ENCODE assay signal across 26 mouse cellular contexts in genomic region chr4:100373780-100374179, GRCm38 (mm10).
DNase-seq lines count a peak whose midpoint lies in the region; ATAC-seq and TF ChIP-seq lines count a peak whose summit lies in the region.
"Had no signal": no experiment of that assay in that cellular context is flagged by ENCODE, and none has a peak within 500 bp of the region (broad histone marks: within the 10 kb centered on the region; RNA-seq: fewer than 3 reads in every experiment).

No protein-coding gene starts in this region.

- WGBS in forebrain, embryonic 12.5 days: 57% methylated on average over 4 of the region's 4 CpGs
- 53% methylated on average over 4 of the region's 4 CpGs for WGBS in forebrain, embryonic 16.5 days
- WGBS in lung, embryonic 16.5 days: 46% methylated on average over 4 of the region's 4 CpGs
- 62% methylated on average over 4 of the region's 4 CpGs for WGBS in midbrain, embryonic 13.5 days
- WGBS in midbrain, postnatal 0 days: 77% methylated on average over 4 of the region's 4 CpGs
- 72% methylated on average over 4 of the region's 4 CpGs for WGBS in embryonic facial prominence, embryonic 15.5 days

- H3K9ac ChIP-seq in forebrain, embryonic 12.5 days: no peak overlapping the region
- H3K9ac ChIP-seq in forebrain, embryonic 16.5 days (replicated peaks; ENCODE audit: low read depth, low read length): no peak overlapping the region
- H3K9ac ChIP-seq in lung, embryonic 16.5 days (ENCODE audit: low read length): no peak overlapping the region
- H3K9ac ChIP-seq in midbrain, embryonic 13.5 days (replicated peaks): no peak overlapping the region
- H3K9ac ChIP-seq in midbrain, postnatal 0 days (replicated peaks; ENCODE audit: low read length, poor library complexity, severe bottlenecking): no peak overlapping the region
- no peak overlapping the region for H3K9ac ChIP-seq in embryonic facial prominence, embryonic 15.5 days
- H3K9ac ChIP-seq: forebrain, embryonic 15.5 days; heart, embryonic 12.5 days; heart, embryonic 15.5 days; hindbrain, embryonic 13.5 days; intestine, embryonic 15.5 days had no signal

- ATAC-seq in forebrain, embryonic 12.5 days (ENCODE audit: low FRiP score): 0 out of 2 replicates have a peak, but pooled peaks have one; percentile 23
- ATAC-seq in forebrain, embryonic 16.5 days: no peak
- ATAC-seq in lung, embryonic 16.5 days (ENCODE audit: low read depth): peak; percentile 51
- ATAC-seq in midbrain, embryonic 13.5 days: peak; percentile 45; the same call in 1 of the 2 replicates
- no peak for ATAC-seq in midbrain, postnatal 0 days (ENCODE audit: low FRiP score)
- peak; percentile 24; the same call in 1 of the 2 replicates for ATAC-seq in embryonic facial prominence, embryonic 15.5 days (ENCODE audit: insufficient number of reproducible peaks, low FRiP score, low TSS enrichment, low read depth)
- ATAC-seq: CD4-positive, CD25-positive, alpha-beta regulatory T cell, adult 4 months; forebrain, embryonic 15.5 days; hindbrain, embryonic 16.5 days; intestine, embryonic 15.5 days had no signal

- H3K4me2 ChIP-seq in forebrain, embryonic 12.5 days: no peak overlapping the region
- no peak overlapping the region for H3K4me2 ChIP-seq in forebrain, embryonic 16.5 days (ENCODE audit: low read length)
- H3K4me2 ChIP-seq in lung, embryonic 16.5 days (ENCODE audit: low read depth, low read length): no peak overlapping the region
- H3K4me2 ChIP-seq in midbrain, embryonic 13.5 days (replicated peaks): no peak overlapping the region
- H3K4me2 ChIP-seq in midbrain, postnatal 0 days (ENCODE audit: low read depth, low read length, poor library complexity, severe bottlenecking): no peak overlapping the region
- no peak overlapping the region for H3K4me2 ChIP-seq in embryonic facial prominence, embryonic 15.5 days (replicated peaks)
- H3K4me2 ChIP-seq: forebrain, embryonic 15.5 days; heart, embryonic 12.5 days; heart, embryonic 15.5 days; hindbrain, embryonic 13.5 days; intestine, embryonic 15.5 days had no signal

- no peaks in the 10 kb centered on the region for H3K27me3 ChIP-seq in forebrain, embryonic 12.5 days
- H3K27me3 ChIP-seq in forebrain, embryonic 16.5 days (replicated peaks; ENCODE audit: control insufficient read depth, insufficient read depth, low read length): no peaks in the 10 kb centered on the region
- H3K27me3 ChIP-seq in lung, embryonic 16.5 days (ENCODE audit: control insufficient read depth, insufficient read depth, low read depth, low read length): no peaks in the 10 kb centered on the region
- no peaks in the 10 kb centered on the region for H3K27me3 ChIP-seq in midbrain, embryonic 13.5 days
- H3K27me3 ChIP-seq in midbrain, postnatal 0 days (ENCODE audit: insufficient read depth, low read length): no peaks in the 10 kb centered on the region
- no peaks in the 10 kb centered on the region for H3K27me3 ChIP-seq in embryonic facial prominence, embryonic 15.5 days
- H3K27me3 ChIP-seq: forebrain, embryonic 15.5 days; heart, embryonic 15.5 days; hindbrain, embryonic 13.5 days; intestine, embryonic 15.5 days had no signal

- TF ChIP-seq CTCF in midbrain, postnatal 0 days (IDR thresholded peaks at IDR 0.05): no peak

- no peaks in the 10 kb centered on the region for H3K36me3 ChIP-seq in forebrain, embryonic 12.5 days (replicated peaks)
- no peaks in the 10 kb centered on the region for H3K36me3 ChIP-seq in forebrain, embryonic 16.5 days (ENCODE audit: control insufficient read depth, insufficient read depth)
- no peaks in the 10 kb centered on the region for H3K36me3 ChIP-seq in lung, embryonic 16.5 days (ENCODE audit: control insufficient read depth, insufficient read depth, low read length)
- no peaks in the 10 kb centered on the region for H3K36me3 ChIP-seq in midbrain, embryonic 13.5 days
- H3K36me3 ChIP-seq in midbrain, postnatal 0 days (ENCODE audit: insufficient read depth, low read length): no peaks in the 10 kb centered on the region
- no peaks in the 10 kb centered on the region for H3K36me3 ChIP-seq in embryonic facial prominence, embryonic 15.5 days
- H3K36me3 ChIP-seq: forebrain, embryonic 15.5 days; heart, embryonic 12.5 days; heart, embryonic 15.5 days; hindbrain, embryonic 10.5 days; hindbrain, embryonic 13.5 days; intestine, embryonic 15.5 days had no signal

- no peak overlapping the region for H3K27ac ChIP-seq in forebrain, embryonic 12.5 days
- no peak overlapping the region for H3K27ac ChIP-seq in forebrain, embryonic 16.5 days (ENCODE audit: low read length)
- no peak overlapping the region for H3K27ac ChIP-seq in lung, embryonic 16.5 days (ENCODE audit: low read length)
- no peak overlapping the region for H3K27ac ChIP-seq in midbrain, embryonic 13.5 days
- H3K27ac ChIP-seq in midbrain, postnatal 0 days (ENCODE audit: low read depth, low read length): no peak overlapping the region
- no peak overlapping the region for H3K27ac ChIP-seq in embryonic facial prominence, embryonic 15.5 days (replicated peaks)
- H3K27ac ChIP-seq: heart, embryonic 15.5 days; hindbrain, embryonic 10.5 days; hindbrain, embryonic 13.5 days; intestine, embryonic 15.5 days had no signal

- no peak overlapping the region for H3K4me3 ChIP-seq in forebrain, embryonic 12.5 days (replicated peaks)
- H3K4me3 ChIP-seq in forebrain, embryonic 16.5 days (replicated peaks; ENCODE audit: low read length): no peak overlapping the region
- H3K4me3 ChIP-seq in lung, embryonic 16.5 days (ENCODE audit: low read length): no peak overlapping the region
- no peak overlapping the region for H3K4me3 ChIP-seq in midbrain, embryonic 13.5 days (replicated peaks)
- H3K4me3 ChIP-seq in midbrain, postnatal 0 days (ENCODE audit: low read depth, low read length): no peak overlapping the region
- no peak overlapping the region for H3K4me3 ChIP-seq in embryonic facial prominence, embryonic 15.5 days (replicated peaks)
- H3K4me3 ChIP-seq: forebrain, embryonic 15.5 days; heart, embryonic 12.5 days; heart, embryonic 15.5 days; hindbrain, embryonic 10.5 days; hindbrain, embryonic 13.5 days; intestine, embryonic 15.5 days had no signal

- H3K4me1 ChIP-seq in forebrain, embryonic 12.5 days: no peaks in the 10 kb centered on the region
- peaks cover 4% of the 10 kb centered on the region; the same call in 1 of the 2 replicates for H3K4me1 ChIP-seq in forebrain, embryonic 16.5 days (replicated peaks; ENCODE audit: control insufficient read depth, insufficient read depth, low read length)
- H3K4me1 ChIP-seq in lung, embryonic 16.5 days (replicated peaks; ENCODE audit: control insufficient read depth, insufficient read depth, low read length): peaks cover 22% of the 10 kb centered on the region
- no peaks in the 10 kb centered on the region for H3K4me1 ChIP-seq in midbrain, embryonic 13.5 days (replicated peaks)
- H3K4me1 ChIP-seq in midbrain, postnatal 0 days (ENCODE audit: insufficient read depth, low read length): no peaks in the 10 kb centered on the region
- peaks cover 4% of the 10 kb centered on the region; the same call in 1 of the 2 replicates for H3K4me1 ChIP-seq in embryonic facial prominence, embryonic 15.5 days

- no peak for DNase-seq in lung, postnatal 36 days
- DNase-seq in midbrain, postnatal 0 days (ENCODE audit: low spot score): no peak
- DNase-seq in retina, postnatal 1 day: no peak
- DNase-seq: adrenal gland, adult 2 months; adrenal gland, postnatal 14 days; cerebellum, adult 11-12 months; cerebellum, adult 8-10 months; cerebellum, postnatal 36 days; embryo, embryonic 11 days; gastrocnemius, postnatal 10 days; gastrocnemius, postnatal 36 days; heart, postnatal 10 days; heart, postnatal 36 days had no signal

- no peaks in the 10 kb centered on the region for H3K9me3 ChIP-seq in forebrain, embryonic 12.5 days
- H3K9me3 ChIP-seq in forebrain, embryonic 16.5 days (ENCODE audit: control insufficient read depth, low read length): no peaks in the 10 kb centered on the region
- H3K9me3 ChIP-seq in lung, embryonic 16.5 days (ENCODE audit: control insufficient read depth, low read length): no peaks in the 10 kb centered on the region
- H3K9me3 ChIP-seq in midbrain, embryonic 13.5 days: no peaks in the 10 kb centered on the region
- H3K9me3 ChIP-seq in midbrain, postnatal 0 days (ENCODE audit: low read length): no peaks in the 10 kb centered on the region
- H3K9me3 ChIP-seq in embryonic facial prominence, embryonic 15.5 days (replicated peaks): no peaks in the 10 kb centered on the region
- H3K9me3 ChIP-seq: forebrain, embryonic 15.5 days; heart, embryonic 12.5 days; heart, embryonic 15.5 days; hindbrain, embryonic 10.5 days; hindbrain, embryonic 13.5 days; intestine, embryonic 15.5 days had no signal

Comparison
In these comparisons a context has a peak if more than half of its experiments do, and no peak if none do; other contexts are left out.
1. ATAC-seq: peak in forebrain, embryonic 12.5 days (single experiment), lung, embryonic 16.5 days (single experiment), midbrain, embryonic 13.5 days (single experiment) and embryonic facial prominence, embryonic 15.5 days (single experiment); none in forebrain, embryonic 16.5 days (single experiment) and midbrain, postnatal 0 days (single experiment).